11 mouse cellular contexts compared by ENCODE assay signal in genomic region chr11:8484538-8484937, GRCm38 (mm10).
"Had no signal": no experiment of that assay in that cellular context is flagged by ENCODE, and none has a peak within 500 bp of the region (broad histone marks: within the 10 kb centered on the region; RNA-seq: fewer than 3 reads in every experiment).

No protein-coding gene starts in this region.

- H3K9me3 ChIP-seq: limb, embryonic 13.5 days; liver, embryonic 13.5 days had no signal

- H3K27ac ChIP-seq: layer of hippocampus, adult 2 months; limb, embryonic 13.5 days; liver, embryonic 13.5 days had no signal

- H3K4me3 ChIP-seq: layer of hippocampus, adult 2 months; limb, embryonic 13.5 days; liver, embryonic 13.5 days; myocyte had no signal

- H3K4me2 ChIP-seq: limb, embryonic 13.5 days; liver, embryonic 13.5 days had no signal

- DNase-seq: kidney, adult 18-20 months; kidney, postnatal 10 days; kidney, postnatal 4 days; liver, embryonic 13.5 days; lung, adult 18-20 months; midbrain, embryonic 14.5 days; thymus, adult 18-20 months; thymus, postnatal 14 days had no signal

- H3K36me3 ChIP-seq: liver, embryonic 13.5 days had no signal

- H3K4me1 ChIP-seq: liver, embryonic 13.5 days had no signal

- H3K27me3 ChIP-seq: limb, embryonic 13.5 days; liver, embryonic 13.5 days had no signal

- H3K9ac ChIP-seq: limb, embryonic 13.5 days; liver, embryonic 13.5 days had no signal
